Mouse (Mus musculus) kidney, postnatal 4 days (tissue): Measurements from ENCODE around the gene Cspg4.

Experiments used
- DNase-seq, 2 experiments: peaks; one replicate each; pipeline ENCODE4 v3.0.0; 2021; ENCODE audit warnings: mixed read lengths in 2 of 2

Cspg4 gene

GRCm38 (mm10) chr9:56864832-56865231 is at the start of gene Cspg4:
Cspg4 (plus strand) TSS chr9:56865033.
- DNase-seq: peak; percentile 84 to 91

GRCm38 (mm10) chr9:56824900-56825299 is 39.9 kb upstream of the Cspg4 start:
- DNase-seq: peak; percentile 50 to 61

- DNase-seq: peak in 1 of 2 experiments; percentile 24
Measured at GRCm38 (mm10) chr9:56825476-56826213, 39.2 kb upstream of the Cspg4 start.

- DNase-seq: no peak
Measured at GRCm38 (mm10) chr9:56828146-56828545, 36.7 kb upstream of the Cspg4 start.

GRCm38 (mm10) chr9:56828841-56829240 is 36.0 kb upstream of the Cspg4 start:
- DNase-seq: no peak

GRCm38 (mm10) chr9:56830162-56830561 is 34.7 kb upstream of the Cspg4 start:
- DNase-seq: peak in 1 of 2 experiments; percentile 31

- no peak for DNase-seq
Measured at GRCm38 (mm10) chr9:56831904-56832303, 32.9 kb upstream of the Cspg4 start.

- no peak for DNase-seq
Measured at GRCm38 (mm10) chr9:56832900-56833299, 31.9 kb upstream of the Cspg4 start.

GRCm38 (mm10) chr9:56835152-56835551 is 29.7 kb upstream of the Cspg4 start:
- no peak for DNase-seq

GRCm38 (mm10) chr9:56840721-56841120 is 24.1 kb upstream of the Cspg4 start:
- no peak for DNase-seq

- DNase-seq: no peak
Measured at GRCm38 (mm10) chr9:56841864-56842263, 23.0 kb upstream of the Cspg4 start.

- peak in 1 of 2 experiments; percentile 30 for DNase-seq
Measured at GRCm38 (mm10) chr9:56842303-56842719, 22.5 kb upstream of the Cspg4 start.

- peak; percentile 84 to 86 for DNase-seq
Measured at GRCm38 (mm10) chr9:56843679-56844188, 21.1 kb upstream of the Cspg4 start.

- DNase-seq: peak in 1 of 2 experiments; percentile 53
Measured at GRCm38 (mm10) chr9:56844644-56845043, 20.2 kb upstream of the Cspg4 start.

GRCm38 (mm10) chr9:56847523-56847922 is 17.3 kb upstream of the Cspg4 start:
- peak; percentile 86 to 88 for DNase-seq

GRCm38 (mm10) chr9:56850128-56850904 is 14.5 kb upstream of the Cspg4 start:
- DNase-seq: peak in 1 of 2 experiments; percentile 46

- no peak for DNase-seq
Measured at GRCm38 (mm10) chr9:56850905-56851252, 14.0 kb upstream of the Cspg4 start.

- DNase-seq: peak in 1 of 2 experiments; percentile 49
Measured at GRCm38 (mm10) chr9:56851778-56852177, 13.1 kb upstream of the Cspg4 start.

GRCm38 (mm10) chr9:56857463-56857862 is 7.4 kb upstream of the Cspg4 start:
- DNase-seq: no peak

GRCm38 (mm10) chr9:56860035-56860434 is 4.8 kb upstream of the Cspg4 start:
- DNase-seq: no peak

GRCm38 (mm10) chr9:56860486-56861269 is 4.2 kb upstream of the Cspg4 start:
- peak; percentile 58 to 65 for DNase-seq

GRCm38 (mm10) chr9:56862863-56863262 is 2.0 kb upstream of the Cspg4 start:
- DNase-seq: no peak

GRCm38 (mm10) chr9:56864216-56864729 is 560 bp upstream of the Cspg4 start, which contains the start of gene Odf3l1:
Odf3l1 (minus strand) TSS chr9:56864679.
- peak; percentile 52 to 72 for DNase-seq
